Mouse (Mus musculus) midbrain, postnatal 0 days (tissue): ENCODE measurements around the gene Cdkn2a. TPM values are rescaled to one million over a fixed set of nuclear protein-coding genes. Genes with fewer than 3 reads are reported as not detected.

Experiments used
- ATAC-seq: fragments of 200-750 bp; cut with Nextera tagmentation; 2 replicates; pipeline ENCODE4 v1.8.0; 2017; ENCODE audit warnings: moderate number of reproducible peaks, mild to moderate bottlenecking, moderate TSS enrichment, moderate library complexity; ENCODE audit not compliant: low FRiP score
- DNase-seq: peaks from one replicate; pipeline ENCODE4 v3.0.0-alpha.2; 2015; ENCODE audit warnings: low spot score
- H3K27ac ChIP-seq: fragments of 300-500 bp; sonication (generic); 2 replicates; pipeline ENCODE4 v1.5.1; 2014; ENCODE audit warnings: low read depth, mild to moderate bottlenecking, low read length, mixed read lengths
- H3K27me3 ChIP-seq: fragments of 300-500 bp; sonication (generic); 2 replicates; pipeline ENCODE4 v1.6.1; 2014; ENCODE audit warnings: low read length, control low read depth, mixed read lengths; ENCODE audit not compliant: insufficient read depth
- H3K36me3 ChIP-seq: fragments of 300-500 bp; sonication (generic); 2 replicates; pipeline ENCODE4 v1.6.1; 2014; ENCODE audit warnings: low read length, control low read depth, mixed read lengths; ENCODE audit not compliant: insufficient read depth
- H3K4me1 ChIP-seq: fragments of 300-500 bp; sonication (generic); 2 replicates; pipeline ENCODE4 v1.6.1; 2014; ENCODE audit warnings: mild to moderate bottlenecking, control low read depth, antibody characterized with exemption, low read length, mixed read lengths; ENCODE audit not compliant: insufficient read depth
- H3K4me2 ChIP-seq: fragments of 300-500 bp; sonication (generic); 2 replicates; pipeline ENCODE4 v1.6.1; 2014; ENCODE audit warnings: low read depth, mild to moderate bottlenecking, low read length, mixed read lengths; ENCODE audit not compliant: poor library complexity, severe bottlenecking
- H3K4me3 ChIP-seq: fragments of 300-500 bp; sonication (generic); 2 replicates; pipeline ENCODE4 v1.5.1; 2014; ENCODE audit warnings: low read depth, mild to moderate bottlenecking, low read length, moderate library complexity
- H3K9ac ChIP-seq: fragments of 300-500 bp; sonication (generic); replicated peaks from 2 replicates; pipeline ENCODE4 v1.6.1; 2014; ENCODE audit warnings: mild to moderate bottlenecking, low read length, moderate library complexity, mixed read lengths; ENCODE audit not compliant: poor library complexity, severe bottlenecking
- H3K9me3 ChIP-seq: fragments of 300-500 bp; sonication (generic); 2 replicates; pipeline ENCODE4 v1.6.1; 2016; ENCODE audit warnings: low read length, control low read depth
- CTCF ChIP-seq: IDR thresholded peaks from 2 replicates; pipeline ENCODE4 v1.5.1; 2016; ENCODE audit warnings: antibody characterized with exemption, mild to moderate bottlenecking
- whole genome bisulfite sequencing: fragments of 180-500 bp; shearing (Covaris S2); extraction: QIAGEN DNeasy Blood & Tissue Kit; methylation state at CpG from one replicate; pipeline ENCODE4 v1.1.7; 2014; 5-methylcytosine and 5-hydroxymethylcytosine counted together
- polyA plus RNA-seq: library from polyadenylated mRNA; unstranded; fragments of >200 nt; fragmentation: Nextera tagmentation; extraction: Ambion mirVana; gene quantifications from 2 replicates; pipeline ENCODE4 v1.2.1, GENCODE M21; 2015
- total RNA-seq: library from RNA; depleted of rRNA; stranded (reverse); fragments of >200 nt; gene quantifications from 2 replicates; pipeline ENCODE4 v1.2.3, GENCODE M21; 2014

Gene Cdkn2a
- total and polyA plus RNA-seq, 2 experiments from 2014 or later, result not detected

GRCm38 (mm10) chr4:89306798-89307365, 12.4 kb upstream of the Cdkn2a start:
- Histone ChIP-seq H3K27ac (no peak overlapping the region), H3K4me2 (no peak overlapping the region), H3K9me3 (no peaks in the 10 kb centered on the region), H3K9ac (no peak overlapping the region), H3K27me3 (peaks cover 86% of the 10 kb centered on the region), H3K4me1 (no peaks in the 10 kb centered on the region), H3K36me3 (no peaks in the 10 kb centered on the region), H3K4me3 (no peak overlapping the region)
- ATAC-seq (no peak), DNase-seq (no peak)
- WGBS, result under 1% methylated on average over 25 of the region's 25 CpGs
- no peak for TF ChIP-seq CTCF

- no peaks in the 10 kb centered on the region for H3K36me3 ChIP-seq
- 7% methylated on average over 3 of the region's 3 CpGs for WGBS
- no peak overlapping the region for H3K4me2 ChIP-seq
- peaks cover 85% of the 10 kb centered on the region for H3K27me3 ChIP-seq
- H3K4me3 ChIP-seq, result no peak overlapping the region
- no peaks in the 10 kb centered on the region for H3K9me3 ChIP-seq
- no peak overlapping the region for H3K9ac ChIP-seq
- ATAC-seq (no peak), DNase-seq (no peak)
- no peaks in the 10 kb centered on the region for H3K4me1 ChIP-seq
- no peak for TF ChIP-seq CTCF
- H3K27ac ChIP-seq, result no peak overlapping the region
Measured at GRCm38 (mm10) chr4:89305691-89306090, 11.2 kb upstream of the Cdkn2a start.

GRCm38 (mm10) chr4:89303281-89303995, 9.0 kb upstream of the Cdkn2a start:
- Histone ChIP-seq H3K27ac (no peak overlapping the region), H3K36me3 (no peaks in the 10 kb centered on the region), H3K4me1 (no peaks in the 10 kb centered on the region), H3K9me3 (no peaks in the 10 kb centered on the region), H3K4me3 (no peak overlapping the region), H3K27me3 (peaks cover 81% of the 10 kb centered on the region), H3K9ac (no peak overlapping the region), H3K4me2 (no peak overlapping the region)
- DNase-seq (no peak), ATAC-seq (no peak)
- TF ChIP-seq CTCF, result no peak
- under 1% methylated on average over 14 of the region's 14 CpGs for WGBS

GRCm38 (mm10) chr4:89302129-89302528, 7.7 kb upstream of the Cdkn2a start:
- H3K36me3 ChIP-seq, result no peaks in the 10 kb centered on the region
- H3K27me3 ChIP-seq, result peaks cover 83% of the 10 kb centered on the region
- H3K9ac ChIP-seq, result no peak overlapping the region
- H3K4me1 ChIP-seq, result no peaks in the 10 kb centered on the region
- DNase-seq (no peak), ATAC-seq (no peak)
- no peak overlapping the region for H3K27ac ChIP-seq
- no peak for TF ChIP-seq CTCF
- no peaks in the 10 kb centered on the region for H3K9me3 ChIP-seq
- no peak overlapping the region for H3K4me2 ChIP-seq
- H3K4me3 ChIP-seq, result no peak overlapping the region
- WGBS, result 5% methylated on average over 1 of the region's 1 CpGs

GRCm38 (mm10) chr4:89299721-89300120, 5.3 kb upstream of the Cdkn2a start:
- no peak for TF ChIP-seq CTCF
- DNase-seq (no peak), ATAC-seq (no peak)
- H3K4me2 ChIP-seq, result no peak overlapping the region
- 8% methylated on average over 2 of the region's 2 CpGs for WGBS
- H3K9me3 ChIP-seq, result no peaks in the 10 kb centered on the region
- no peak overlapping the region for H3K9ac ChIP-seq
- H3K27me3 ChIP-seq, result peaks cover 87% of the 10 kb centered on the region
- no peak overlapping the region for H3K4me3 ChIP-seq
- no peaks in the 10 kb centered on the region for H3K36me3 ChIP-seq
- no peaks in the 10 kb centered on the region for H3K4me1 ChIP-seq
- no peak overlapping the region for H3K27ac ChIP-seq

GRCm38 (mm10) chr4:89295441-89296220, 1.2 kb upstream of the Cdkn2a start:
- no peaks in the 10 kb centered on the region; the same call in 1 of the 2 replicates for H3K4me1 ChIP-seq
- peak overlapping the region; percentile 47 for H3K4me3 ChIP-seq
- TF ChIP-seq CTCF, result no peak
- no peaks in the 10 kb centered on the region for H3K36me3 ChIP-seq
- DNase-seq (no peak), ATAC-seq (peak; percentile 44; the same call in 1 of the 2 replicates)
- H3K9ac ChIP-seq, result no peak overlapping the region
- peak overlapping the region; percentile 76 for H3K4me2 ChIP-seq
- no peak overlapping the region for H3K27ac ChIP-seq
- H3K9me3 ChIP-seq, result no peaks in the 10 kb centered on the region
- WGBS, result 4% methylated on average over 31 of the region's 31 CpGs
- H3K27me3 ChIP-seq, result peaks cover 84% of the 10 kb centered on the region
